Mouse (Mus musculus): Measurements from ENCODE around the gene Rsg1. TPM values are rescaled to one million over a fixed set of nuclear protein-coding genes. Genes with fewer than 3 reads are reported as not detected.

Rsg1 gene
- total RNA-seq, 2 experiments from 2014 or later: 2.7 to 4.0 TPM

DNA sequence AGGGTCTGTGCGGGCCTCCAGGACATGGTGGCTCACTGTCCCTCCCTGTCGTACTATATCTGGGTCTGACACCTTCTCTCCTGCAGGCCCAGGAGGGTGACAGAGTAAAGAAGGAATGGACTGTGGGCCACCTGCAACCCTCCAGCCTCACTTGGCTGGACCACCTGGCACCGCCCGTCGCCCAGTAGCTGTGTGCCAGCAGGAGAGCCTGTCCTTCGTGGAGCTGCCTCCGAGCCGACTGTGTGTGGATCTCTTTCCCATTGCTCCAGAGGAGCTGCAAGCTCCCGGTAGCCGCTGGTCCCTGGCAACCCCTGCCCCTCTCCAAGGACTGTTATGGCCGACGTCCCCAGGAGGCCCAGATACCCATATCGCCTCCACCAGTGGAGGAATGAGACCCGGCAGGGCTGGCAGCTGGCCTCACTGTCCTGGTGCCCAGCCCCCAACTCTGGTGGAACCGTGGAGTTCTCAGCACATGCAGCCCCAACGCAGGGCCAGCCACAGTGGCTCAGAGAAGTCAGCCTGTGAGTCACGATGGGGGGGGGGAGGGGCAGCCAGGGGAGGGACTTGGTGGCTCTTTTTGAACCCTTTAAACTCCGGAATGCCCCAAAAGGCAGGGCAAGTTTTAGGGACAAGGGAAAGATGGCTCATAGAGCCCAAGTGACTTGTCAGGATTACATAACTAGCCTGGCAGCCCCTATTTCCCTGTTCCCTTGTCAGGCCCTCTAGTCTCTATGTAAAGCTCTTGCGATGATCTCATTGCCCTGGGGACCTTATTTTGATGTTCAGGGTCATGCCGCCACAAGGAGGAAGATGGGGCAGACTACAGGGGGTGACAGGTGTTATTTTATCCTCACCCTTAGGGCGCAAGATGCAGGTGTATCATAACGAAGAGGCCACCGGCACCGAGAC is 32.6 kb downstream of the Rsg1 start:
- no peak for DNase-seq (ENCODE audit: extremely low spot score in 1 of 2, low spot score in 1 of 2)

DNA sequence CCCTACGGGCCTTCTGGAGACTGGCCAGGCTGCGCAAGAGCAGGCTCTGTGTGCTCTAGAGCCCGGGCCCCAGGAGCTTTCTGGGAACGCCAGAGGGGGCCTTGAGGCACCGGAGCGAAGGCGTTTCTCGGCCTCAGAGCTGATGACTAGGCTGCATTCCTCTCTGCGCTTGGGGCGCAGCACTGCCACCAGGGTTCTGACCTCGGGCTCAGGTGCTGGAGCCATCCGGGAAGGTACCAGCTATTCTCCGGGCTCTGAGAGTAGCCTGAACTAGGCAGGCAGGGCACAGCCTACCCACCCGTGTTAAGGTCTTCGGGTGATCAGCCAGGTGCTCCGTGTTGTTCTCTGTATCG is 33.2 kb downstream of the Rsg1 start:
- no peak for DNase-seq (ENCODE audit: extremely low spot score in 1 of 2, low spot score in 1 of 2)

DNA sequence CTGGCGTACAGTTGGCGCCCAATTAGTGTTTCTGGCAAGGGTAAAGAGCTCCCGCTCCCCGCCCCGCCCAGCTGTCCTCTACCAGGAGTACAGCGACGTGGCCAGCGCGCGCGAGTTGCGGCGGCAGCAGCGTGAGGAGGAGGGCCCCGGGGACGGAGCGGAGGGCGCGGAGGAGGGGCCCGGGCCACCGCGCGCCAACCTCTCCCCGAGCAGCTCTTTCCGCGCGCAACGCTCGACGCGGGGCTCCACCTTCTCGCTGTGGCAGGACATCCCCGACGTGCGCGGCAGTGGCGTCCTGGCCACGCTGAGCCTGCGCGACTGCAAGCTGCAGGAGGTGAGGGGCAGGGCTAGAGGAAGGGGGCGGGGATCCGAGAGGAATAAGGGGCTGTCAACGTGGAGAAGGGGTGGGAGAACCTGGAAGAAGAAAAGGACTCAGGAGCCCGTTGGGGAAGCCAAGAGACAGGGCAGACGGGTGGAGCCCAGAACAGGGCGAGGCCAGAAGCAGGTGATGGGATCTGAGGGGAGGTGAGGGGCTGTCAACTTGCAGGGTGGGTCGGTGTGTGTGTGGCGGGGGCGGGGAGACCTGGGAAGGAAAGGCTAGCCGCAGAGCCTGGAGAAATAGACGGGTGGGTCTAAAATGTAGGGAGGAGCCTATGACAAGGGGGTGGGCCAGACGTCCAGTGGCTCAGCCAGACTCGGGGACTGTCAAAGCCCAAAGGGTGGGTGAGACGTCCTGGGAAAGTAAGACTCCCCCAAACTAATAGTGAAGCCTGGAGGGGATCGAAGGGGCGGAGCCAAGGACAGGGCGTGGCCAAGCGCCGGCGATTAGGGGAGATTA is 34.2 kb downstream of the Rsg1 start:
- DNase-seq (ENCODE audit: extremely low spot score in 1 of 2, low spot score in 1 of 2): no peak

GRCm38 (mm10) chr4:141248614-141248978 is 34.8 kb downstream of the Rsg1 start:
- no peak for DNase-seq (ENCODE audit: extremely low spot score in 1 of 2, low spot score in 1 of 2)

DNA sequence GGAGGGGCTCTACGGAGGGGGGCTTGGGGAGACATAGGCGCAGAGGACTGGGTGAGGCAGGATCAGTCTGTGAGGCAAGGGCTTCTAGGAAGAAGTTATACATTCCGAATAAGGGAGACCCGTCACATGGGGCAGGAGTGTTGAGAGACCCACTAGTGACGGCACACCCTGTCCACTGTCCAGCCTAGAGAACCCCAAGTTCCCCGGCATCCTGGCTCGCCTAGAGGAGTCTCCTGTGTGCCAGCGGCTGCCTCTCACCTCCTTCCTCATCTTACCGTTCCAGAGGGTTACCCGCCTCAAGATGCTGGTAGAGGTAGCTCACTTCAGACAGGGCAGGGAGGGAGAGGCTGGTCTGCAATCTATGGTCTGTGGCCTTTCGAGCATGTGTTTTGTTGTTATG is 35.6 kb downstream of the Rsg1 start:
- DNase-seq (ENCODE audit: extremely low spot score in 1 of 2, low spot score in 1 of 2): no peak

GRCm38 (mm10) chr4:141251071-141251470 is 37.3 kb downstream of the Rsg1 start:
- no peak for DNase-seq (ENCODE audit: extremely low spot score in 1 of 2, low spot score in 1 of 2)

DNA sequence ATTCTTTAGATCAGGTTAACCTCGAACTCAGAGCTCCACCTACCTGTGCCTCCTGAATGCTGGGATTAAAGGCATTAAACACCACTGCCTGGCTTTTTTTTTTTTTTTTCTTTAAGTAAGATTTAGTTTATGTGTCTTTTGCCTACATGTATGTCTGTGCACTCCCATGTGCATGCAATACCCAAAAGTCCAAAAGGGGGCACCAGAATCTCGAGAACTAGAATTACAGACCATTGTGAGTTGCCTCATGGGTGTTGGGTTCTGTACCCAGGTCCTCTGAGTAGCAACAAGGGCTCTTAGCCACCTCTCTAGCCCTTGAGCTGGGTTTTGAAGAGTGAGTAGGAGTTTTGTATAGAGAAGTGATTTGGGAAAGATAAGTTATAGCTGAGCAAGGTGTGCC is 38.9 kb downstream of the Rsg1 start:
- no peak for DNase-seq (ENCODE audit: extremely low spot score in 1 of 2, low spot score in 1 of 2)

GRCm38 (mm10) chr4:141254234-141254633 is 40.5 kb downstream of the Rsg1 start:
- DNase-seq (ENCODE audit: extremely low spot score in 1 of 2, low spot score in 1 of 2): no peak

DNA sequence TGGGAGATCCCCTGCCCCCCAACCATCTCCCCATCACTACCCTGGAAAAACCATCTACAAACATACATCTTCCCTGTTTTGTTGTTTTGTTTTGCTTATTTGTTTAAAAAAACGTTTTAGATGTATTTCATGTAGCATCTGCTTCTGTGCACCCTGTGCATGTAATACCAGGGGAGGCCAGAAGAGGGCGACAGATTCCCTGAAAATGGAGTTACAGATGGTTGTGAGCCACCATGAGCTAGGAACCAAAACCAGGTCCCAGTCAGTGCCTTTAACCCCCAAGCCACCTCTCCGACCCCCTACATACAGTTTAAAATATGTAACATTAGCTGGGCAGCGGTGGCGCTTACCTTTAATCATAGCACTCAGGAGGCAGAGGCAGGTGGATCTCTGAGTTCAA is 43.7 kb downstream of the Rsg1 start:
- DNase-seq (ENCODE audit: extremely low spot score in 1 of 2, low spot score in 1 of 2): no peak

DNA sequence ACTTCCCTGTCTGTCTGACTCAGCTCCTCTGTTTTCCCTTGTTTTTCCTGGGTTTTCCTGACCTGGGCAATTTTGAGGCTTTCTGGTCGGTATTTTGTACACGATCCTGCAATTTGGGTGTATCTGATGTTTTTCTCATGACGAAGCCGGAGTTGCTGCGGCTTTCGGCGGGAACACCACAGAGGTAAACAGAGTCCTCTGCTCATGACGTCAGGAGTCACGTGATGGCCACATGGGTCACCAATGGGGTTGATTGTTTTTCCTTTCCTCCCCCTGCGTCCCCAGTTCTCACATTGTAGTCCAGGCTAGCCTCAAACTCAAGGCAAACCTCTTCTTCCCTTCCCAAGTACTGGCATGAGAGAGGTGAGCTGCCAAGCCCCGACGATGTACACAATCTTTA is 45.7 kb downstream of the Rsg1 start:
- DNase-seq (ENCODE audit: extremely low spot score in 1 of 2, low spot score in 1 of 2): no peak

- no peak for DNase-seq (ENCODE audit: extremely low spot score in 1 of 2, low spot score in 1 of 2)
These were observed 46.4 kb downstream of the Rsg1 start for GRCm38 (mm10) chr4:141260007-141260723.

DNA sequence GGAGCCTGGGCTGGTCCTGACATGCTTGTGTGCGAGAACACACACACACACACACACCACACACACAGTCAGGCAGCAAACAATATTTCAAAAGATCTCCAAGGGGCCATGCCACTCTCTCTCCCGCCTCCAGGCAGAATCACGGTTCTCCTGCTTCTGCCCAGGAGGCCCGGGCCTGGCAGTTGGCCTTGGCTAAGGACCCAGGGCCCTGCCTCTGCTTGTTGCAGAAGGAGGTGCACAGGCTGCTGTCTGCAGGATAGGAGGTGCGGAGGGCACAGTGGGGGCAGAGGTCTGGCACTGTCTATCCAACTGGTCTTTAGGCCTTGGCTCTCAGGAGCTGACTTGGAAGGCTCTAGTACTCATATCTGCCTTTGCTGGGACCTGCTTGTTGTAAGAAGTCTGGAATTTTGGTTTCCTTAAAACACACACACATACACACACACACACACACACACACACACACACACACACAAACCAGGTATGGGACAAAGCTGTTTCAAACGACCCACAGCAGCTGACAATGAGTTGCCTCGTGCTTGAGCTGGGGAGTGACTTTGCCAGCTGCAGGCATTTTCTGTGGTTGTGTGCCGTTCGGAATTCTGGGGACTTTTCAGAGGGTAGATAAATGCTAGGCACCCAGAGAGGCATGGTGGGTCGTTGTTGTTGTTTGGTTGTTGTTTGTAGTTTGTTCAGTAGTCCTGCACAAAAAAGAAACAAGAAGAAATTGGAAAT is 49.3 kb downstream of the Rsg1 start:
- DNase-seq (ENCODE audit: extremely low spot score in 1 of 2, low spot score in 1 of 2): no peak

DNA sequence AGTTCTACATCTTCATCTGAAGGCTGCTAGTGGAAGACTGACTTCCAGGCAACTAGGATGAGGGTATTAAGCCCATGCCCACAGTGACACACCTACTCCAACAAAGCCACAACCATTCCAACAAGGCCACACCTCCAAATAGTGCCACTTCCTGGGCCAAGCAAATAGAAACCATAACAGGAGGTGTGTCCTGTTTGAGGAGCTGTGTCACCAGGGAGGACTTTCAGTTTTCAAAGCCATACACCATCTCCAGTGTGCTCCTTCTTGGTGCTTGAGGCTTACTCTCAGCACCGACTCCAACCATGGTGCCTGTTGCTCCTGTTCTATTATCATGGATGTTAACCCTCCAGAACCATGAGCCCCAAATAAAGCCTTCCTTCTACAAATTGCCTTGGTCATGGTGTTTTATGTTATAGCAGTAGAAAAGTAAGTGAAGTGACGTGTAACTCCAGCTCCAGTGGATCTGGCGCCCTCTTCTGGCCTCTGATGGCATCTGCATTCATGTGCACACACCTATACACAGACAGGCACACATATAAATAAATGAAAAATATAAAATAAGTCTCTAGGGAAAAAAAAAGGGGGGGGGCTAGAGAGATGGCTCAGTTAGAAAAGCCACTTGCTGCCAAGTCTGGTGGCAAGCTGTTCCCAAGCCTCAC is 52.4 kb downstream of the Rsg1 start:
- DNase-seq (ENCODE audit: extremely low spot score in 1 of 2, low spot score in 1 of 2): no peak

DNA sequence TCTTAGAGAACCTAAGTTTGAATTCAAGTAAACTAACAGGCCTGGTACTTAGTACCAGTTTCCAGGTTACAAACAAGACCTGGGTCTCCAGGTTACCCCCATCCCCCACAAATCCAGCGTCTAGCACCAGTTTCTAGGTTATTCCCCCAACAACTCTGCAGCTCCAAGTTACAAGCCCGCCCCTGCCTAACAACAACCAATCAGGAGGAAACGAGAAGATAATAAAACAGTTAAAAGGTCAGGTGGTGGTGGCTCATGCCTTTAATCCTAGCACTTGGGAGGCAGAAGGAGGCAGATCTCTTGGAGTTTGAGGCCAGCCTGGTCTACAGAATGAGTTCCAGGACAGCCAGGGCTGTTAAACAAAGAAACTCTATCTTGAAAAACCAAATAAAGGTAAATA is 53.5 kb downstream of the Rsg1 start:
- no peak for DNase-seq (ENCODE audit: extremely low spot score in 1 of 2, low spot score in 1 of 2)

DNA sequence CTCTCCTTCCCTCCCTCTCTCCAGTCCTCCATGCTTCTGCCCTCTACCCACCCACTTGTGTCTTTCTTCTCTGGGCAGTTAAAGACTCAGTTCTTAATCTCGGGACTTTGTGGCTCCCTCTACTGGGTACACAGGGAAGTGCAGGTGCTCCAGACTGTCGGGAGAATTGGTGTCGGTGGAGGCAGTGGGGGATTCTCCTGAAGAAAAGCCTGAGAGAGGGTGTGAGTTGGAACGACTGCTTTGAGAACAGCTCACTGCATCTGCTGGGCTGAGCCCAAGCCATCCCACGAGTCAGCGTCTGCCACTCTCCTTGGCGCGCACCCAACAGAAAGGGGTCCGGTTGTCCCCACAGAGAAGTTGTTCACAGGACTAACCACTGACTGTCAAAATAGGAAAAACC is 54.1 kb downstream of the Rsg1 start:
- peak in 1 of 2 experiments; percentile 66 for DNase-seq (ENCODE audit: extremely low spot score in 1 of 2, low spot score in 1 of 2)

- no peak for DNase-seq (ENCODE audit: extremely low spot score in 1 of 2, low spot score in 1 of 2)
These were observed 54.6 kb downstream of the Rsg1 start for GRCm38 (mm10) chr4:141268350-141268749.

GRCm38 (mm10) chr4:141269080-141269479 is 55.3 kb downstream of the Rsg1 start:
- DNase-seq (ENCODE audit: extremely low spot score in 1 of 2, low spot score in 1 of 2): no peak

GRCm38 (mm10) chr4:141270201-141270940 is 56.6 kb downstream of the Rsg1 start:
- no peak for DNase-seq (ENCODE audit: extremely low spot score in 1 of 2, low spot score in 1 of 2)

DNA sequence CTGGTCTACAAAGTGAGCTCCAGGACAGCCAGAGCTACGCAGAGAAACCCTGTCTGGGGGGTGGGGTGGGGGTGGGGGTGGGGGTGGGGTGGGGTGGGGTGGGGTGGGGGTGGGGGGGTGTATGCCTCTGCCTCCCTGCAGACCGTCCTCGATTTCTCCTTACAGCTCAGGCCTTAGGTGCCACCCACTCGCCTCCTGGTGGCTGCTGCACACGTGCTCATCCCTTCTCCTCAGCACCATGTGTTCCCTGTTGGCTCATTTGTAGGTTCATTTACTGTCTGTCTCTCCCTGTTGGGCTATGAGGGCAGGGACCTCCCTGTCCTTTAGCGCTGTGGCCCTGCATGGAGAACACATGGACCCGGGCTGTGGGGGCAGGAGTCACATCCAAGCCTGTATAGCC is 57.5 kb downstream of the Rsg1 start:
- DNase-seq (ENCODE audit: extremely low spot score in 1 of 2, low spot score in 1 of 2): no peak
